Mouse (Mus musculus) retina, postnatal 1 day (tissue): ENCODE measurements around the gene Tbce.
"Not testable (repeated sequence)": the region's sequence is repeated elsewhere in the genome, so short reads cannot be mapped to it uniquely, and the experiment has no call there.

Source experiments
- DNase-seq: peaks from one replicate; pipeline ENCODE4 v3.0.0-alpha.2; 2012

Tbce gene

DNA sequence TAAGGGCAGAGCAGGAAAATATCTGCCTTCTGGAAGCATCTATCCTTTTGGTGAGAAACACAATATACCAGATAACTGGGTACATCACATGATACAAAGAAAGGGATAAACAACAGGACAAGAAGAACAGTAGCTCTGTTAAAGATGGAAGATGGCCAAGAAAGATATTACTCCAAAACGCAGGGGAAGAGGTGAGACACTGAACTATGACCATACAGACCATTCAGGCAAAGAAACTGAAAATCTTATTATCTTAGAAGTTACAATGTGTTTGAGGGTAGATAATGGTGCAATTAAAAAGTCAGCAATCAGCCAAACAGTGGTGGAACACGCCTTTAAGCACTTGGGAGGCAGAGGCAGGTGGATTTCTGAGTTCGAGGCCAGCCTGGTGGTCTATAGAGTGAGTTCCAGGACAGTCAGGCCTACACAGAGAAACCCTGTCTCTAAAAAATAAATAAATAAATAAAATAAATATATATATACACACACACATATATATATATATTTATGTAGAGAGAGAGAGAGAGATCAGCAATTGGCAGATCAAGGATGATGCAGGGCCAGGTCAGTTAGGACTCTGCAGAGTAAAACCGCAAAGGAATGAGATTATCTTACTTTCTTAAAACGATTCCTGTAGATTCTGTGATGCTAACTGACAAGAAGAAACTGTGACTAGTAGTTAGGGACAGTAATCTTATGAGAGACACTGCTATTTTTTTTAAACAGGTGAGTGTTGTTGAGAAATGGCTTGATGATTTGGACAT, 5.9 kb downstream of the Tbce start:
- DNase-seq = no peak

DNA sequence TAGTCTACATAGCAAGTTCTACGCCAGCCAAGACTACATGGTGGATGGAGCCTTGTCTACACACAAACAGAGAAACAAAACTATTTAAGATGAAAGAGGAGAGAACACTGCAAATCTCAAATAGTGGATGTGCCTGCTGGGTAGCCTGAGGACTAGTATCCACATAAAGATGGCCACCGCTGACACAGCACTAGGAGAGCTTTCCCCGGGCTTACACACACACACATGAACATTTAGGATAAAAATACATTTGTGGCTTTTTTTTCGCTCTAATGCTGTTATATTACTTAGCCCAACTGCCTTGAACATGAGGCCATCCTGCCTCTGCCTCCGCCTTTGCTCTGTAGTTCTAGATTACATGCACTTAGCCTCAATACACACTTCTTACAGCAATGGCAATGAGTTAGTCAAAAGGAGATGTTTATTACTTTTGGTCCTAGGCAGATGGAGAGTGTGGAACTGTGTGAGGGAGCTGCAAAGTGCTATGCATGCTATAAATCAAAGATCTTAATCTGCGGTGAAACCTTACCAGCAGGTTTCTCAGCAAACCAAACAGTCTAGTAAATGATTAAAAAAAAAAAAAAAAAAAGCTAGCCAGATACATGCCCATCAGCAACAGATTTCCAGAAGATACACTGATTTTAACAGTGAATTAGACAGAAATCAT, 13.2 kb downstream of the Tbce start:
- no peak for DNase-seq

DNA sequence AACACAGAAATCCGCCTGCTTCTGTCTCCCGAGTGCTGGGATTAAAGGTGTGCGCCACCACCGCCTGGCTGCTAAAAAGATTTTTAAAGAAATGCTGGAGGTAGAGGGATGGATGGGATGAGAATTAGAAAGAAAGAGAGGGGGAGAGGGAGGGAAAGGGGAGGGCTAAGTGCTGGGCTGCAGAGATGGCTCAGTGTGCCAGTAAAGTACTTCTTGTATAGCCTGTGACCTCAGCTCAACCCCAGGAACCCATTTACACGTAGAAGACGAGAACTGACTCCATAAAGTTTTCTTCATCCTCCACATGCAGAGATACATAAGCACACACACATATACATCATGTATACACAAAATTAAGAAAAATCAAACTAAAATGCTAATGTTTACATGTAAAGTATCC, 13.9 kb downstream of the Tbce start:
- DNase-seq = no peak

DNA sequence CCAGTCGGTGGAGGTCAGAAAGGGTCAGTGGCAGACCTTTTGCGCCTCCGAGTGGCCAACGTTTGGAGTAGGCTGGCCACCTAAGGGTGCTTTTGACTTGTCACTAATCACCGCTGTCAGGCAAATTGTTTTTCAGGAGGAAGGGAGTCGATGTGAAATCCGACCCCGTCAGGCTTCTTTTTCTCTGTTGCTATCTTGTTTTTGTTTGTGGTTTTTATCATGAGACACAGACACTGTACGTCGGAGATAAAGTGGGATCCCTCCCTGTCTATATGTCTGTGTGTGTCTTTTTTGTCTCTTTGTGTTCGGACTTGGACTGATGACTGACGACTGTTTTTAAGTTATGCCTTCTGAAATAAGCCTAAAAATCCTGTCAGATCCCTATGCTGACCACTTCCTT, 18.0 kb downstream of the Tbce start:
- DNase-seq = not testable (repeated sequence)

DNA sequence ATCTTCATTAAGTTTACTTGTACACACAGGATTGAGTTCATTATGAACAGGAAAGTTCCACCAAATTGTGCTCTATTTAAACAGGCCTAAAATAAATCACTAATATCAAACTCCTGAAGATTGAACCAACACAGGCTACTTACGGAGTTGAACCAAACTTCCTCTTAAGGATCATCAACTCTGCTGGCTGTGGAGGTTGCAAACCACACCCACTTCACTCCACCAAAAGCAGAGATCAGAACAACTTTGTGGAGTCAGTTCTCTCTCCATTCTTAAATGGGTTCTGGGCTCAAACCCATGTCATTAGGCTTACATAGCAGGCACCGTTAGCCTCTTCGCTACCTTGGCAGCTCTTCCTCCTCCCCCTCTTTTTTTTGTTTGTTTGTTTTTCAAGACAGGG, 20.6 kb downstream of the Tbce start:
- no peak for DNase-seq

DNA sequence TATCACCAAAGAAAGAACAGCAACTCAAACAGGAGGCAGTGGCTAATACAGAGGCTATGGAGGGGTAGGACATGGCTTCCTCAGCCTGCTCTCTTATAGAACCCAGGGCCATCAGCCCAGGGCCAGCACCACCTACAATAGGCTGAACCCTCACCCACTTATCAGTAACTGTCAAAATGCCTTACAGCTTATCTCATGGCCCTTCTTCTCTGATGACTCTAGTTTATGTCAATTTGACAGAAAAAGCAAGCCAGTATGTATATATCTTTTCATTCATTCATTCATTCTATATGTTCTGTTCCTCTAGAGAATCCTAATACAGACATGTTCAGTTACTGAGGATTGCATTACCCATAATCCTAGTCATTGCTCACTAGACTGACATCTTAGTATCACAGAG, 21.2 kb downstream of the Tbce start:
- DNase-seq = no peak

DNA sequence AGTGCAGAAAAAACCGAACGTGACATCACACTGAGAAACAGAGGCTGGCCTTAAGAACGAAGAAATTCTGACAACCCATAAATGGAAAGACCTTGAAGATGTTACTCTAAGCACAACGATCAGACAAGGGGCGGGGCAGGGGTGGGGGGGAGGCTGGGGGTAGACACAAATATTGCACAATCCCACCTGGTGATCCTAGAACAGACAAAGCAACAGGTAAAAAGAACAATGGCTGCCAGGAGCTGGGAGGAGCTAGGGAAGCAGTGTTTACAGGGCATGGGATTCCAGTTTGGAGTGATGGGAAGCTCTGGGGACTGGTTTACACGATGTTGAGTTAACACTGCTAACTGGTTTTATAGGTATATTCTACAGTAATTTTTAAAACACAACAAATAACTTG, 23.8 kb downstream of the Tbce start:
- DNase-seq = no peak

DNA sequence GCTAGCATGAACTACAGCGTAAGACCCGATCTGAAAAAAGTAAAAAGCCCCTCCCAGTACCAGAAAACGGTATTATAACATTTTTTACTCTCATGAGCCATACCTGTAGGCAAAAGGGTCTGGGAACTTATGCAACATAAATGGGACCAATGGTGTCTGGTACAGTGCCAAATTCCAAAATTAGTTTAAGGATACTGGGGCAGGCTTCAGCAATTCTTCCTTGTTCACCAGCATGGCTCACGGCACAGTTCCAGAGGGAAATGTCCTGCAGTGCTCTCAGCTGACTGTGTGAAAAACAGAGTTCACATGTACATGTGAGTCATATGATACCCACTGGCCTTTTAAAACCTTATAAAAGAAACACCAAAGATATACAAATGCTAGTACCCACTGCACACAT, 24.9 kb downstream of the Tbce start:
- no peak for DNase-seq

DNA sequence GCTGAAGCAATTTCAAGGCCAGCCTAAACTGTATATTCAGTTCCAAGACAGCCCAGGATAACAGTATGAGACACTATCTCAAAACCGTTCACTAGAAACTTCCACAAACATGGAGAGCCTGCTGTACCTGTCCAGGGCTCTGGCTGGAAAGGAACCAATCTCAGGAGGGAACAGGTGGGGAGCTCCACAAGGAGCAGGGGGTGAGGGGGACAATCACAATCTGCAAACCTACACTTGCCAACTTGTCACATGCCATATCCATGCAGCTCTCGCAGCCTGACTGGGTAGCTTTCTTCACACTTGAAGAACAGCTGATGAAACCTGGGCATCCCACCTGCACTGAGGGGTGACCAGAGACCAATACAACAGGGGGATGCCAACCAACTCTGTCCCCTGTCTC, 25.4 kb downstream of the Tbce start:
- DNase-seq = no peak

DNA sequence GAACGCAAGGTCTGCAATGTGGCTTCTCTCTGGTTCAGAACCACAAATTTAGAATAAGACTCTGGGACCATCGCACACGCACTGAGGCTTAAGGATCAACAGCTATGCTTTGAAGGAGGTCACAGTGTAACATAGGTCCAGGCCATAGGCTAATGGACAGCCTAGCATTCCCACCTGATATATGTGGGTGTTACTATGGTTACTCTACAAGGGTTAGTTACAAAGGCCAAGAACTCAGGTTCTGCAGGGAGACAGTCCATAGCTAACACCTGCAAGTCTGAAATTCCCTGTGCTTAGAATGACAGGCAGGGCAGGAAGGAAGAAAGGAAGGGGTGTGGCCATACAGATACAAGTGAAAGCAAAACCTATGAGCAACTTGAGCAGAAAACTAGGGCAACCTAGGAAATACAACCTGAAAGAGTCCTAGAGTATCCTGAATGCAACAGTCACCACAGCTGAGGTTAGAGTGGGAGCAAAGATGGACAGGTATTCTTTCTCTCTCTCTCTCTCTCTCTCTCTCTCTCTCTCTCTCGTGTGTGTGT, 27.9 kb downstream of the Tbce start:
- DNase-seq = no peak

DNA sequence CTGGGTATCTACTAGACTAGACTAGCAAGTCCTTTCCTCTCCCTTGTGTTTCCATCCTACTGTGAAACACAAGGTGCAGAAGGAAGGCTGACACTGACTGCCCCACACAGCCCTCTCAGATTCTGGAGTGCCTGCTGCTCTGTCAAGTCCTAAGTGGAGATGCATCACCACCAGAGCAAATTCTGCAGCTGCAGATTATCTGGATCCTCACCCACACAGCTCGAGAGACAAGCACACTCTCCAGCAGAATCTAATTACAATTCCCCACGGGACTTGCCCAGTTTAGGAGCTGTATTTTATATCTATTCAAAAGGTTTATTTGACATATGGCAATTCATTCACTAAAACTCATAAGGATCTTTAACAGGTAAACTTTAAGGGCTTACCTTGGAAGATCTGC, 33.4 kb downstream of the Tbce start:
- no peak for DNase-seq

DNA sequence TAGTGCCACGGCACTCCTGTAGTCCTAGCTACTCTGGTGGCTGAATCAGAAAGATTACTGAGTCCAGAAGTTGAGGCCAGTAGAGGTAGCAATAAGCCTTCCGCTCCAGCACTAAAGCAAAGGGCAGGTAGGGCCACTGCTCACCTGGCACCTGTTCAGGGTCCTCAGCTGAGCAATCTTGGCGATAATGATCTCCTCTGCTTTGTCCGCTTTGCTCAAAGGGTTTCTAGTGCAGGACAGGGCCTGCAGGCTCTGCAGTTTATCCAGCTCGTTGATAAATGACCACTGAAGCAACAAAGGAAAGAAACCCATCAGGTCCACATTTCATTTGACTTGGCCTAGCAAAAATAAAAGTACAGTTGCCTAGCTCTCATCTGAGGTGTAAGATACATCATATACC, 34.4 kb downstream of the Tbce start:
- DNase-seq = no peak

DNA sequence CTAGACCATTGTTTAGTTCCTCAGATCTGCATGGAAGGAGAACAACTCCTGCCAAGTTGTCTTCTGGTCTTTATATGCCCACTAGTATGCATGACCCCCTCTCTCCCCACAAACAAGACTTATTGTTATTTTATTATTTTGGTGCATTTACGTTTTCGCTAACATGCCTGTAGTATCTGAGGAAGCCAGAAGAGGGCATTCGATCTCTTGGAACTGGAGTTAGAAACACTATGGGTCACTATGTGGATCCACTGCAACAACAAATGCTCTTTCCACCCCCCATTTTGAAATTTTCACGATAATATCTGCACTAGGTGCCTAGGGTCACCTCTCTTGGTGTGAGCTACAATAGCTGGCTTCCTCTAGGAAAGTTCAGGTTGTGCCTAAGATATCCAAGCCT, 35.4 kb downstream of the Tbce start:
- peak; percentile 5 for DNase-seq

DNA sequence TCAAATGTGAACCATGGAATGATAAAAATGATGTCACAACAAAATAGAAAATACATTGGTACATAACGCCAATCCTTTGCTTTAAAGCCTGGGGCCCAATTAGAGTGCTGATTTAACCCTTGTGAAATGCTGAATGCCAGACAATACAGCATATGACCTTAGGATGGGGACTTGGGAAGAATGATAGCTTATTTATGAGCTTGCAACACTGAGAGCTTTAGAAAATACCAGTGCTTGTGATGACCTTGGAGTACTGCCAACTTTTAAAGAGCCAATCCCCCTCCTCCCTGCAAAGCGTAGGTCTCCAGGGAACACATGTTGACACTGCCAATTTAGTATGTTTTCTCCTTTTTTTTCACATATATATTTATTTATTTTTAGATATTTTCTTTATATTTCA, 36.7 kb downstream of the Tbce start:
- DNase-seq = no peak

DNA sequence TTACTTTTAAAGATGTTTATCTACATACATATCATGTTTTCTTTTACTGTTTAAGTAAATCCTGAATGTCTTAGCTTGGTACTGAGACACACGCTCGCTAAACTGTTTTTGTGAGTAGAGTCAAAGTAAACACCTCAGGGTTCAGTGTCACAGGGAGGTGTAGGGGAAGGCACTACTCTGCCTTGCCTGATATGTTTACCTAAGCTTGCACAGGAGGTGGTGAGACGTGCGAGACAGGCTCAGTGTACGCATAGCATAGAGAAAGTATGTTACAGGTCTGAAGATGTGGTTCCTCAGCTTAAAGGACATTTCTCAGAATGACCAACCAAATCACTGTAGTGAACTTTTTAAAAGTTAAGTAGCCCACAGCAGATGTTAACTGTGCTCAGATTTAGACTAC, 42.0 kb downstream of the Tbce start:
- no peak for DNase-seq

DNA sequence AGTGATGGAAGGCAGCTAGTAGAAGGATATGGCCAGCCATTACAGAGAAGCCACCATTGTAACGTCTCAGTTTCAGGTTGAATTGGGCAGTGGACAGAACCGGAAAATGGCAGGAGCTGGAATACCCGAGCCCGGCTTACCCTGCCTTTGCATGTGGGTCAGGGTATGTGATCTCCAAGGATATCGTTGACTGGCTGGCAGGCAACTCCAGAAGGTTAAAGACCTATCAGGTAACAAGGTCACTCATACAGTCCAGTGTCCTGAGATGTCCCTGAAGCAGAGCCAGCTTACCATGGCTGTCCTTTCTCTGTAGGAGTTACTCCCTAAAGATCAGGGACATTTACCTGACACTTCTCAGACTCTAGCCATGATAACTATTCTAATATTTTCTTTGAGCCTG, 44.4 kb downstream of the Tbce start:
- DNase-seq = no peak

DNA sequence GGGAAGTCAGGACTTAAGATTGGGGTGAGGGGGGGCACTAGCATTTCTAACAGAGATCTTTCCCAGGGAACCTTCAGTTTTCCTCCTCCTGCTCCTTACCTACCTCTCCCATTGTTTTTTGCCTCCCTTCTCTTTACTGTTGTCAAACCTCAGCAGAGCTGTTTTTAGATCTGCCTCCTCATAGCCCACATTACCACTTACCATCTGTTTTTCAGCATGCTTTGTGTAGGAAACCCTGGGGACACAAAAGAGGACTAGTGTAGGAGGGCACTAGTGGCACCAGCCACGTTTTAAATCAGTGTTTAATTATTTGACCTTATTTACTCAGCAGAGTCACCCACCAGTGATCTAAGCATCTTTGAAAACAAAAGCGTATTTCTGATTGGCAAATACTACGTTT, 46.4 kb downstream of the Tbce start:
- no peak for DNase-seq

DNA sequence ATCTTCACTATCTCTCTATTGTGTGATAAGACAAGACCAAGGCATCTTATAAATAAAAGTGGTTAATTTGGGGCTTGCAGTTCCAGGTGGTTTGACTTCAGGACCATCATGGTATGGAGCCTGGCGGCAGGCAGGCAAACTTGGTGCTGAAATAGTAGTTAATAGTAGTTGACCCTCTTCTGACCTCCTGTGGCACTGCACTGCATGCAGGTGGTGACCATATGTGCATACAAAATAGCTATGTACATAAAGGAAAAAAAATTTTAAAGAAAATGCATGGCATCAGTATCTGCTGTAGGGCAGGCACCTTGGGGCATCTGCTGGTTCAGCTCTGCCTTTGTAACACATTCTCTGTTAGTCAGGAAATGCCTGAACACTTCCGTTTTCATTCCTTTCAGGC, 49.0 kb downstream of the Tbce start:
- DNase-seq = no peak

DNA sequence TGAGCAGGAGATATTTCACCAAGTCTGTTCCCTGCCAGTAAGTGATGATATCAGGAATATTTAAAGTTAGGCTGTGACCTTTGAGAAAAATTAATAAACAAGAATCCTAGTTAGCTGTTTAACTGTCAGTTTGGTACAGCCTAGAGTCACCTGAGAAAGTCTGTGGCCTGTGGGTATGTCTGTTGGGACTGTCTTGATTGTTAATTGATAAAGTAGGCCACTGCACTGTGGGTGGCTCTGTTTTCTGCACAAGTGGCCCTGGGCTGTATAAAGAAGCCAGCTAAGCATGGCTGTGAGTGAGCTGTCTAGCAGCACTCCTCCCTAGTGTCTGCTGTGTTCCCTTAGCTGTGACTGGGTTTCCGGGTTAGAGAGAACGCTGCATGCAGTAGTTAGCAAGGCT, 50.3 kb downstream of the Tbce start:
- DNase-seq = peak; percentile 51

DNA sequence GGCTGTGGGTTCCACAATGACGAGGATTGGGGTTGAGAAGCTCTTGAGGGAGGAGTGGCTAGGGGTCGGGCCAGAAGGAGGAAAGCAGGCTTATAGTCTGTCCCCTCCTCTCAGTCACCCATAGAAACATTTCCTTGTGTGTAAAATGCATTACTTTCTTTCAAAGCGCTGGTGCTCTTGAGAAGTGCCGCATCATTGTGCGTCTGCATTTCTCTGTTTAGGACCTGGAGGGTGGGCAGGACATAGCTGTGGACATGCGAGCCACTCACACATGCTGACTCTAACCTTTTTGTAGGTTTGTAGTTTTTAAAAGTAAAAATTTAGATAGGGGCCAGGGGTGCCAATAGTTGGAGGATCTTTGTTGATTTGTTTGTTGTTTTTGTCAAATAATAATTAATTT, 55.9 kb downstream of the Tbce start:
- no peak for DNase-seq

DNA sequence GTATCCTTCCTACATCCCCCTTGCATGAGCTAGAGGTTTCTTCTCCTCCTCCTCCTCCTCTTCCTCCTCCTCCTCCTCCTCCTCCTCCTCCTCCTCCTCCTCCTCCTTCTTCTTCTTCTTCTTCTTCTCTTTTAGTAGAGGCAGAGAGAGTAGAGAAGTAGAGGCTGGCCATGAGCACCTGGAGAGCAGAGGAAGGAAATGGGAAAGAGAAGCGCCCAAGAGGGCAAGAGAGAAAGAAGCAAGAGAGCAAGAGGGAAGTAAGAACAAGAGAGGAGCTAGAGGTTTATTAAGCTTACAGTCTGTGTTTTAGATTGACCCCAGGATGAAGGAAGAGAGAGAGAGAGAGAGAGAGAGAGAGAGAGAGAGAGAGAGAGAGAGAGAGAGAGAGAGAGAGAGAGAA, 57.6 kb downstream of the Tbce start:
- DNase-seq = not testable (repeated sequence)

DNA sequence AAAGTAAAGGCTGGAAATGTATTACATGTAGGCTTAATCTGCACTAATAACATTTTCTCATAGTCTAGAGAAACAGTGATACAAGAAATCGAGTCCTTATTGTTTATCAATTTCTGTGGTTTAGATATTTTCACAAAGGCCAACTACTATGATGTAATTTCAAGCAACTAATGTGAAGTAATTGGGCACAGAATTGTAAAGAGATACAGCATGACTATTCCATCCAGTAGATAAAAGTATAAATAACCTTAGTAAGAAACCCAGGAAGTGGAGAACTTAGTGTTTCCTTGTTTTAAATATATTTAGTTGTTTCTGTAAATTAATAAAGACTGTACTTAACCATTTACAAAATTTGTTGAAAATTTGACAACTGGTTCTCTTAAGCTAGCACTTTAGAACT, 69.6 kb downstream of the Tbce start:
- no peak for DNase-seq

DNA sequence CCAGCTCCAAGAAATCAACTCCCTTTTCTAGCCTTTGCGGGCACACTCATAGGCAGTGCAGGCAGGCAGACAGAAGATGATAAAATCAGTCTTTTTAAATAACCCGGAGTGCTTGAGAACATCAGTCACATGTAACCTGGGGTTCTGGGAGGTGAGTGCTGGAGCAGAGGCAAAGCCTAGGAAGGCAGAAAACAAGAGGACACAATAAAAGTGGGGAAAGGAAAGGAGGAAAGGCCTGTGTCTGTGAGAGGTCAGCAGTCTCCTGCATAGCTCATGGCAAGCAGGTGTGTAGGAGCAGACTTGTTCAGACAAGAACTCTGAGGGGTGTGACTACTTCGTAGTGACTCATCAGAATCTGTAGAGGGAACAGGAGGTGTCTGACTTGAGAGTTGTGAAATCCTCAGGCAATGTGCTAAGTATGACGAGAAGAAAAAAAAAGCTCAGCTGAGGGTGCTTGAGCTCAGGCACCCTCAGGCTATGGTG, 70.8 kb downstream of the Tbce start:
- DNase-seq = no peak

DNA sequence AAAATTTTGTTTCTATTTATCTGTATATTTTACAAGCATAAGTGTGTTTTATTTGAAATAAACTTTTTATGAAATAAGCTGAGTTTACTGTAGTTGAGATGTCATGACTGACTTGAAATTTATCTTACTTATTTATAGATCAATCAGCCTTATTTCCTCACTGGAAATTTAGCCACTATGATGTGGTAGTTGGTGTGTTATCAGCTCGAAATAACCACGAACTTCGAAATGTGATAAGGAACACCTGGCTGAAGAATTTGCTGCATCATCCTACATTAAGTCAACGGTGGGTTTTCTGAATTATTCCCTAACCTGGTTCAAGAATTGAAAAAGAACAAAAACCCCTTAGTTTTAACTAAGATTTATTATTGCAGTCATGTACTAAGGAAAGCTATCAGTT, 73.3 kb downstream of the Tbce start:
- no peak for DNase-seq
